Mouse (Mus musculus) activated CD4-positive, CD25-positive, alpha-beta regulatory T cell, adult 9 weeks (primary cell): ENCODE data around the gene Mcm7. TPM values are rescaled to one million over a fixed set of nuclear protein-coding genes. Genes with fewer than 3 reads are reported as not detected.

Experiments
- polyA plus RNA-seq: library from polyadenylated mRNA; unstranded; fragments of 100-300 nt; shearing (Covaris generic); gene quantifications from one replicate; pipeline ENCODE4 v1.2.1, GENCODE M21; 2017

Gene Mcm7
- polyA plus RNA-seq: 95.0 TPM

DNA sequence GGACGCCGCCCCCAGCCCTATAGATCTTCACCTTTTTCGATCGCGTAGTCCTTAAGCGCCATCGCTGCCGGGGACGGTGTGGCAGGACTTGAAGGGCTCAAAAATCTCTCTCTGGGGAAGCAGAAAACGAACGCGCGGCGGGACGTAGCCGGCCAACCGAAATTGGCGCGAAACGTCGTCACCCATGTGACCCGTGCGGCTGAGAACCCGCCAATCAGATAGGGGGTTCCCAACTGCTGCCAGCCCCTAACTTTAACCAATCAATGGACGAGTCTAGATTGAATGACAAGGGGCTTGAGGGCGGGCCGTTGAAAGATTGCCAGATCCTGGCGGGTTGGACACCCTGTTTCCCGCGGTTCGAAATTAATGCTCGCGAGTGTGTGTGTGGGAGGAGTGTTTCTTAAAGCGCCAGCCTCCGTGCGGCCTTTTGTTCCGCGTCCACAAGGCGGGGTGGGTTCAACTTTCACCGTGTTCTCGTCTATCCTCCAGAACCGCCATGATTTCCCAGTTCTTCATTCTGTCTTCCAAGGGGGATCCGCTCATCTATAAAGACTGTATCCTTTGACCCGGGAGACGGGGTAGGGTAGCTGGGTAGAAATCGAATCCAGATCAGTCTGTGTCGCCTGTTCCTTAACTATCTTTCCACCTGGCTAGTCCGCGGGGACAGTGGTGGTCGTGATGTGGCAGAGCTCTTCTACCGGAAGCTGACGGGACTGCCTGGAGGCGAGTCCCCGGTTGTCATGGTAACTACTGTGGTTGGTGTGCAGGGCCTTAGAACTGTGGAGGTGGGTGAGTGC lies at the start of gene Mcm7, which contains the start of gene Ap4m1:
TSS of gene Mcm7 (minus strand) at position 728 of the 797 bp plus-strand sequence.
TSS of gene Ap4m1 (plus strand) at position 308 of the 797 bp plus-strand sequence.

DNA sequence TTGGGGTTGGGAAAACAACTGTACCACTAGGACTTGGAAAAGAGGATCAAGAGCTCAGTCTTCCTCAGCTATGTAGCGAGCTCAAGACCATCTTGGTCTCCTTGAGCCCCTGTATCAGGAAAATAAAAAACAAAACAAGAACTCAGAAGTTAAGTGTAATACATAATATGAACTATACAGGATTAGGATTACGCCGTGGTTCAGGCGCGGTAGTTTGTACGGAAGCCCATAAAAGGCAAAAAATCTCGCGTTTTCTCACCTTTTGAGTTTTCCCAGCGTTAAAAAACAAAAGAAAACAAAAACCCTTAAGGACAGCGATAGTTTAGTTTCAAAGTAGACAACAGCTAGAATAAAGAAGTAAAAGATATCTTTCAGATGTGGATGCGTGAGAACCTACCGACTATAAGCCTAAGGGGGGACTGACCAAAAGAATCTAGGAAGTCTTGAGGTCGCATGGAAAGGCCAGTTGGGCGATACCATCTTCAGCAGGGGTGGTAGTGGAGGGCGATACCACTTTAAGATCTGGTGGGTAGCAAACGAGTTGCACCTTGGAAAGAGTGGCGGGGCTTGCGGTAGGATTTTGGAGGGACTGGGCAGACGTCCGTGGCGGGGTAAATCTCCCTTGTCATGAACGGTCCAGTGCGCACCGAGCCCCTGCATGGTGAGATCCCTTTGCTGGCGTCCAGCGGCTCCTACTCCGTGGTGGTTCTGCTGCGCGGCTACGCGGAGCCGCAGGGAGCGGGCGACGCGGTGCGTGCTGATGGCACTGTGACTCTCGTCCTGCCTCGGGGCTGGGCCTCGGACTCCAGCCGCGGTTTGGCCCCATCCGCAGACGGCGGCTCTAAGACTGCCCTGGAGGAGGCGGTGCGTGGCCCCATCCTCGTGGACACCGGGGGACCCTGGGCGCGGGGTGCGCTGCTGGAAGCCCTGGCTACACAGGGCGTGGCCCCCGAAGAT lies 21.8 kb upstream of the Mcm7 start, which contains the start of gene Mblac1:
TSS of gene Mblac1 (plus strand) at position 544 of the 957 bp plus-strand sequence.

DNA sequence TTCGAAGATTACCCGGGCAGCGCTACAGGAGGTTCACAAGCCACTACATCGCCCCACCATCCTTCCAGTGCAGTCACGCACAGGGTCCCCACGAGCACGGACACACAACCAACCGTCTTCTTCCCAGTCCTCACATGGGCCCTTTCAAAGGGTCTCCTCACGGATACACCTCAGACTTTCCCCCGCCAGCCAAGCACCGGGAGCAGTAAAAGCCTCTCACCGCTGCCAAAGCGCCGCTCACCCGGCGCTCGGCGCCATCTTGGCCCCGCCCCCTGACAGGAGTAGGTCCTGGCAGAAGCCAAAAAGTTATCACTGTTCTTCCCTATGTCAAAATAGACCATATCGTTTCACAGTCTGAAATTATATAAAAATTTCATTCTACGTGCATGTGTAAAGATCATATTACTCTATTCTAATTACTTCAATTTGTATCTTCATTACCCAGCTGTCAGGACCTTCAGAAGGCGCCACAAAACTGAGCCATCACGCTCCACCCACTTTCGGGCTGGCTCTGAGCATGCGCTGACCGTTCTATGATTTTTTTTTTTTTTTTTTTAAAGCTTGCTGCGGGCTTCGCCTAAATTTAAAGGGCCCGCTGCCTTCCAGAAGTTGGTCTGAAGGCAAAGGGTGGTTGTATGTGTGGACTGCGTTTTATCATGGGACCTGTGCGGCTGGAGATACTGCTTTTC lies 14.9 kb upstream of the Mcm7 start, which contains the start of the genes Taf6 and Cnpy4:
TSS of gene Taf6 (minus strand) at position 502 of the 689 bp plus-strand sequence.
TSS of gene Cnpy4 (plus strand) at position 536 of the 689 bp plus-strand sequence.

DNA sequence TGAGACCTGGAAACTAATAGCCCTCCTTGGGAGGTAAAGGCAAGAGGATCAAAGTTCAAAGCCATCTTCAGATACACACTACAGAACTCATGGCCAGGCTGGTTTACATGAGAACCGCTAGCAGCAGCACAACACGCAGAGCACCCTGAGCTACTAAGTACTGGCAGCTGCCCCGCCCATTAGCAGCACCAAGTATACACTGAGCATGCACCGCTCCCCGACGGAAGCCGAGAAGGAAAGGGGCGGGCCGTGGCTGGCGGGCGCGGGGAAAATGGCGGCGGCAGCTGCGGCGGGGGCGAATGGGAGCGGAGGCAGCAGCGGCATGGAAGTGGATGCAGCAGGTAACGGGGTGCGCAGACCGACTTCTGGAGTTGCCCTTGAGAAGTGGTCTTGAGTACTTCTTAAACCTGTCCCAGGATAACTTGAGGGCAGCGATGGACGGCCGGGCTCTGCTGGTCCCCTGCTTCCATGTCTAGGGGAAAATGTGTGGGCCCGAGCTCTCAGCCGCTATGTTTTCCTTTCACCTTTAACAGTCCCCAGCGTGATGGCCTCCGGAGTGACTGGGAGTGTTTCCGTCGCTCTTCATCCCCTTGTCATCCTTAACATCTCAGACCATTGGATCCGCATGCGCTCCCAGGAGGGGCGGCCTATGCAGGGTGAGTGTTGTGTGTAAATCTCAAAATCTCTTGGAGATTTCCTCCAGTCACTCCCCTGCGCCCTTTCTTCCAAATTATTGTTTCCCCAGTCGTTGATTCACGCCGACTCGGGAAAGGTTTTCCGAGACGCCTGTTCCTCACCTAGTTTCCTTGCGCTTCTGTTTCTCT lies 11.2 kb downstream of the Mcm7 start, which contains the start of gene Cops6:
TSS of gene Cops6 (plus strand) at position 230 of the 824 bp plus-strand sequence.

DNA sequence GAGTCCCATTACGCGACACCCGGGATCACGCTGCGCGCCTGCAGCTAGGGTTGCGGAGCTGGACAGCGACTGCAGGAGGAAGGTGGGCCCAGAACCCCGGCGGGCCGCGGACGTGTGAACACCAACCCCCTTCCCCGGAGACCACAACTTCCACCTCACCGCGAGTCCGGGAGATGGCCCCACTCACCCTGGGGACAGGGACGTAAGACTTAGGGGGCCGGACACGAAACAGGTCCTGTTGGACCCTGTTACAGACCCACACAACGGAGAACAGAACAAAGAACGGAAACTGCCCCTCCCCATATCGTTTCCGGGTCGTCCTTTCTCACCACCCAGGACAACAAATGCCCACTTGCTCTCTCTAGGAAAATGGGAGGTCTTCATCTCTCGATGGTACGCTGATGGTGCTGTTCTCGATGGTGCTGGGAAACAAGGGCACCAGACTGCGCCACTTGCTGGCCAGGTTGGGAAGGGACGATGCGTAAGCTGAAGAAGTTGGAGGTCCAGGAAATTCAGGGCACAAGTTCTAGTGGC lies 16.7 kb downstream of the Mcm7 start, which contains the start of gene Zfp113:
TSS of gene Zfp113 (minus strand) at position 302 of the 534 bp plus-strand sequence.

DNA sequence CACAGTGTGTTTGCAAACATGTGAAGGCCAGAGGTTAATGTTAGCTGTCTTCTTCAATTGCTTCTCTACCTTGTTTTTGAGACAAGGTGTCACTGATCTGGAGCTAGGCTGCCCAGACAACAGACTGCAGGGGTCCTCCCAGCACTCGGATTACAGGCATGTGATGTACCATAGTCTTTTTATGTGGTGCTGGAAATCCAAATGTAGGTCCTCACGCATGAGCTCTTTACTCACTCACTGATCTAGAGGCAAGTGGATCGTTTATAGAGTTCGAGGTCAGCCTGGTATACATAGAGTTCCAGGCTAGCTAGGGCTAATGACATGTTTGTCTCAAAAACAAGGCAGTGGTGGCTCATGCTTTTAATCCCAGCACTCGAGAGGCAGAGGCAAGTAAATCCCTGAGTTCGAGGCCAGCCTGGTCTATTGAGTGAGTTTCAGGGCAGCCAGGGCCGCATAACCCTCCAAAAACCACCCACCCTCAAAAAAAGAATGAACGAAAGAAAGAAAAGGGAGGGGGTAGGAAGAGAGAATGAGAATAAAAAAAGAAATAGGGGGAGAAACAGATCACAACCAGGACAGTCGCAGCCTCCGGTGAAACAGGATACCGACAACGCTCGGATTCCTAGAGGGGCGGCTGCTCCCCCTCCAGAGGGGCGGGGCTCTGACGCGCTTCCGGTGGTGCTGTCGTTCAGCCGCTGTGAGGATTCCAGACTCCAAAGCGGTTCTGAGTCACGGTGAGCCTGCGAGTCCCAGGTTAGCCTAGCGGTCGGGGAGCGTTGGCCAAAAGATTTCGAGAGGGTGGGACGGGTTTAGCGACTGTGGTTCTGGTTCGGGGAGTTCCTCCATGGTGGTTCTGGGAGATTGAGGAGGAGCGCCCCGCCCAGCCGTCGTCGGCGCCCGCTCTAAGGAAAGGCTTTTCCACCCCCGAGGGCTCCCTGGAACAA lies 55.7 kb downstream of the Mcm7 start, which contains the start of gene Zscan21:
TSS of gene Zscan21 (plus strand) at position 649 of the 944 bp plus-strand sequence.

Other genes starting within 250 kb of the Mcm7 start
- gene Gjc3, start 209.3 kb downstream of the Mcm7 start, polyA plus RNA-seq: not detected
- not detected for gene Azgp1, start 190.9 kb downstream of the Mcm7 start, polyA plus RNA-seq
- gene Smok3a, start 151.2 kb downstream of the Mcm7 start, polyA plus RNA-seq: not detected
- not detected for gene Smok3b, start 151.0 kb downstream of the Mcm7 start, polyA plus RNA-seq
- not detected for gene Smok3c, start 119.2 kb downstream of the Mcm7 start, polyA plus RNA-seq
- 24.1 TPM for gene Zkscan1, start 87.3 kb downstream of the Mcm7 start, polyA plus RNA-seq
- 26.3 TPM for gene Zscan21, start 55.5 kb downstream of the Mcm7 start, polyA plus RNA-seq
- gene Zfp113, start 16.7 kb downstream of the Mcm7 start, polyA plus RNA-seq: 23.3 TPM
- gene Cops6, start 11.4 kb downstream of the Mcm7 start, polyA plus RNA-seq: 230 TPM
- 11.0 TPM for gene Ap4m1, start 420 bp downstream of the Mcm7 start, polyA plus RNA-seq
- 57.0 TPM for gene Taf6, start 15.0 kb upstream of the Mcm7 start, polyA plus RNA-seq
- 20.8 TPM for gene Cnpy4, start 15.1 kb upstream of the Mcm7 start, polyA plus RNA-seq
- 0.56 TPM for gene Mblac1, start 21.9 kb upstream of the Mcm7 start, polyA plus RNA-seq
- 0.09 TPM for gene Nxpe5, start 53.5 kb upstream of the Mcm7 start, polyA plus RNA-seq
- 118 TPM for gene Lamtor4, start 83.1 kb upstream of the Mcm7 start, polyA plus RNA-seq
- 9.8 TPM for gene BC037034, start 91.6 kb upstream of the Mcm7 start, polyA plus RNA-seq
- 1.3 TPM for gene Gal3st4, start 100.4 kb upstream of the Mcm7 start, polyA plus RNA-seq
- gene Gm43720, start 107.5 kb upstream of the Mcm7 start, polyA plus RNA-seq: not detected
- 1.9 TPM for gene Gpc2, start 107.6 kb upstream of the Mcm7 start, polyA plus RNA-seq
- 0.95 TPM for gene Stag3, start 107.8 kb upstream of the Mcm7 start, polyA plus RNA-seq
- 29.4 TPM for gene Pvrig, start 169.5 kb upstream of the Mcm7 start, polyA plus RNA-seq